Mouse (Mus musculus) limb, embryonic 12.5 days (tissue): ENCODE measurements around the gene Armc7. TPM values are rescaled to one million over a fixed set of nuclear protein-coding genes. Genes with fewer than 3 reads are reported as not detected.
"Not testable (repeated sequence)": the region's sequence is repeated elsewhere in the genome, so short reads cannot be mapped to it uniquely, and the experiment has no call there.

ENCODE experiments used
- ATAC-seq: fragments of 200-750 bp; cut with Nextera tagmentation; 2 replicates; pipeline ENCODE4 v1.8.0; 2017; ENCODE audit warnings: low read depth, moderate TSS enrichment; ENCODE audit not compliant: insufficient number of reproducible peaks, insufficient read depth, low FRiP score, low TSS enrichment
- H3K27ac ChIP-seq: fragments of 300-500 bp; sonication (generic); 2 replicates; pipeline ENCODE4 v1.5.1; 2016; ENCODE audit warnings: mild to moderate bottlenecking, moderate library complexity
- H3K27me3 ChIP-seq: fragments of 300-500 bp; sonication (generic); 2 replicates; pipeline ENCODE4 v1.6.1; 2016; ENCODE audit warnings: mild to moderate bottlenecking, moderate library complexity
- H3K36me3 ChIP-seq: fragments of 300-500 bp; sonication (generic); 2 replicates; pipeline ENCODE4 v1.6.1; 2016; ENCODE audit warnings: mild to moderate bottlenecking, moderate library complexity
- H3K4me1 ChIP-seq: fragments of 300-500 bp; sonication (generic); replicated peaks from 2 replicates; pipeline ENCODE4 v1.6.1; 2016
- H3K4me2 ChIP-seq: fragments of 300-500 bp; sonication (generic); 2 replicates; pipeline ENCODE4 v1.6.1; 2016; ENCODE audit warnings: mild to moderate bottlenecking, moderate library complexity
- H3K4me3 ChIP-seq: fragments of 300-500 bp; sonication (generic); replicated peaks from 2 replicates; pipeline ENCODE4 v1.5.1; 2016; ENCODE audit warnings: mild to moderate bottlenecking
- H3K9ac ChIP-seq: fragments of 300-500 bp; sonication (generic); replicated peaks from 2 replicates; pipeline ENCODE4 v1.6.1; 2016; ENCODE audit warnings: mild to moderate bottlenecking, moderate library complexity
- H3K9me3 ChIP-seq: fragments of 300-500 bp; sonication (generic); 2 replicates; pipeline ENCODE4 v1.6.1; 2016; ENCODE audit warnings: mild to moderate bottlenecking, moderate library complexity
- WGBS: fragments of 180-500 bp; shearing (Covaris S2); methylation state at CpG from one replicate; pipeline ENCODE4 v1.1.7; 2016; 5-methylcytosine and 5-hydroxymethylcytosine counted together
- microRNA-seq: library from miRNA; unstranded; fragments of <30 nt; microRNA quantifications from one replicate; pipeline ENCODE4, GENCODE M21; 2017
- polyA plus RNA-seq: library from polyadenylated mRNA; unstranded; fragments of >200 nt; fragmentation: Nextera tagmentation; extraction: Ambion mirVana; gene quantifications from 2 replicates; pipeline ENCODE4 v1.2.1, GENCODE M21; 2016

Armc7 gene
- polyA plus RNA-seq, 1 experiment from 2014 or later = 7.5 TPM

GRCm38 (mm10) chr11:115526446-115526845 lies 51.0 kb downstream of the Armc7 start:
- not testable (repeated sequence) for H3K9me3 ChIP-seq, H3K4me1 ChIP-seq, H3K4me3 ChIP-seq, H3K4me2 ChIP-seq, H3K27ac ChIP-seq, H3K27me3 ChIP-seq, ATAC-seq, H3K9ac ChIP-seq
- WGBS = 85% methylated on average over 3 of the region's 3 CpGs
- peaks cover 84% of the 10 kb centered on the region for H3K36me3 ChIP-seq

DNA sequence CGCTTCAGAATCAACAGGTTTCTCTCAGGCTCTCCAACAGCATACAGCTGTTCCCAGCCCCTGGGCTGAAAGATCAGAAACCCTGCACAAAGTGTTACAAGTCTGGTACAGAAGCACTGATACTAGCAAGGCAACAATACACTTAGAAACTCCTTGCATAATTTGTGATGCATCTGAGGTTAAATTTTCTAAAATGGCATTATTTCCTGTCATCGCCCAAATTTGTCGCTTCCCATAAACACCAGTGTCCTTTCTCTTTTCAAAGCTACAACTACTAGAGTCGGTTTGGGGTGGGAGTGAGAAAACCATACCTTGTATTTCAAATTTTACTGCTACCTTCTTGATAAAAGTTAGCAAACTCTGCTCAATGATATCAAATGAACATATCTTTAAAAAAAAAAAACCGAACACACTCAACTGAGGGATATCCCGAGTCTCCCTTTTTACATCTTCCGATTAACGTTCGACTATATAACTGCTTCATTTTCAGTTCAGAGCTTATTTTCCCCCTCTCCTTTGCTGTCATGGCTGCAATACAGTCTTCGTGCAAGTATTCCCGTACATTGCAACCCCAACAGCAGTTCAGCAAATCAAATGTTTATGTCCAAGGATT lies 59.4 kb downstream of the Armc7 start:
- Histone ChIP-seq H3K27ac (peak overlapping the region; percentile 100), H3K4me3 (peak overlapping the region; percentile 93), H3K4me1 (peaks cover 16% of the 10 kb centered on the region), H3K27me3 (no peaks in the 10 kb centered on the region), H3K9me3 (no peaks in the 10 kb centered on the region), H3K36me3 (peaks cover 40% of the 10 kb centered on the region), H3K9ac (peak overlapping the region; percentile 97), H3K4me2 (peak overlapping the region; percentile 76)
- WGBS = 5% methylated on average over 11 of the region's 11 CpGs
- no peak for ATAC-seq

DNA sequence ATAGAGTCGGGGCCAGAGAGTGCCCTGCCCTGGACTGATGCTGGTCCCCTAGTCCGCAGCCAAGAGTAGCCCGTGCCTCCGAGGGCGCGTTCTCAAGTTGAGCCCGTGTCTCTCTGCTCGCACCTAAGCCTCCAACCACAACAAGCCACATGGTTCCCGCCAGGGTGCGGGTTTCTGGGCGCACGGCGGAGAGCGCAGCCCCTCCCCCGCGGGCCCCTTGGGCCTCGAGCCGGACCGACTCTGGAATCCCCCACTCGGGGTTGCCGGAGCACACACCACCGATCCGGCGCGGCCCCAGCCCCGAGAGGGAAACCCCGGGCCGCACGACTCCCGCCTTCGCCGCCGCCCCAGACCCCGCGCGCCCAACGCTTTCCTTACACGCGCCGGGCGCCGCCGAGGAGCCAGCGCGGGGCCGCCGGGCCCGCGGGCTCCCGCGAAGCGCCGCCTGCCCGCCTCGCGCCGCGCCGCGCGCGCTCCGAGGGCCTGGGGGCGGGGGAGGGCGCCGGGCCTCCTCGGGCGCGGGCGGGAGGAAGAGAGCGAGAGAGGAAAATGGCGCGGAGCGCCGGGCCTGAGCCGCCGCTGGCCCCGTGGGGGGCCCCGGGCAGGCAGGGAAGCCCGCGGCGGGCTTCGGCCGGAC lies 60.1 kb downstream of the Armc7 start:
- Histone ChIP-seq H3K9me3 (no peaks in the 10 kb centered on the region), H3K4me2 (peak overlapping the region; percentile 76), H3K4me1 (peaks cover 16% of the 10 kb centered on the region), H3K27ac (peak overlapping the region; percentile 100), H3K36me3 (peaks cover 33% of the 10 kb centered on the region), H3K27me3 (no peaks in the 10 kb centered on the region), H3K4me3 (peak overlapping the region; percentile 93), H3K9ac (peak overlapping the region; percentile 97)
- WGBS = under 1% methylated on average over 83 of the region's 84 CpGs
- ATAC-seq = peak; percentile 39

DNA sequence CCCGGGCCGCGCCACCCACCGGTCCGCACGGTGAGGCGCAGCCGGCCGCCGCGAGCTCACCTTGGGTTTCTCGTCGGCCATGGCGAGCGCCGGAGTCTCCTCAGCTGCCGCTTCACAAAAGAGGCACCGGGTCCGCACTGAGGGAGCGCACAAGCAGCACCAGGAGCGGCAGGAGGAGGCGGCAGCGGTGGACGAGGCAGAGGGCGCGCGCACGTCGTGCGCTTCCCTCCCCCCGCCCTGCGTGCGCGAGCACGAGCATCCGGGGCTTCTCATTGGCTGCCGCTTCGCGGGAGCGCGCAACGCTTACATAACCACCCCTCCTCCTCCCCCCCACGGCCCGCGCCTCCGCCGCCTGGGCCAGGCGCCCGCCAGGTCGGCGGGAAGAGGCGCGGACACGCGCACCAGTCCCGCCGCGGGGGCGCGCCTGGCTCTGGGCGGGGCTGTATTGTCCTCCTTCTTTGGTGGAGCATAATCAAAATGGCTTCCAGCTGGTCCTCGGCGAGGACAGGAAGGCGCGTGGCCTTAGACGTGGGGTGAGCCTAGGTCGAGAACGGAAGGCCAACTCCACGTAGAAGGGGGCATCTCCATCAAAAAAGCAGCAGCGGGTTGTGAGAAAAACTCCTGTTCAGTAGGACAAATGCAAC lies 60.7 kb downstream of the Armc7 start, which contains the start of gene Sumo2:
Sumo2 (minus strand) TSS at position 239 of the 644 bp plus-strand sequence.
- peaks cover 16% of the 10 kb centered on the region for H3K4me1 ChIP-seq
- H3K27me3 ChIP-seq = no peaks in the 10 kb centered on the region
- peak within 1 kb of the TSS; percentile 76 for H3K4me2 ChIP-seq
- no peaks in the 10 kb centered on the region for H3K9me3 ChIP-seq
- H3K36me3 ChIP-seq = peaks cover 30% of the 10 kb centered on the region
- WGBS = 1% methylated on average over 62 of the region's 70 CpGs
- peak within 1 kb of the TSS; percentile 93 for H3K4me3 ChIP-seq
- peak; percentile 85 for ATAC-seq
- H3K9ac ChIP-seq = peak within 1 kb of the TSS; percentile 97
- H3K27ac ChIP-seq = peak within 1 kb of the TSS; percentile 100

DNA sequence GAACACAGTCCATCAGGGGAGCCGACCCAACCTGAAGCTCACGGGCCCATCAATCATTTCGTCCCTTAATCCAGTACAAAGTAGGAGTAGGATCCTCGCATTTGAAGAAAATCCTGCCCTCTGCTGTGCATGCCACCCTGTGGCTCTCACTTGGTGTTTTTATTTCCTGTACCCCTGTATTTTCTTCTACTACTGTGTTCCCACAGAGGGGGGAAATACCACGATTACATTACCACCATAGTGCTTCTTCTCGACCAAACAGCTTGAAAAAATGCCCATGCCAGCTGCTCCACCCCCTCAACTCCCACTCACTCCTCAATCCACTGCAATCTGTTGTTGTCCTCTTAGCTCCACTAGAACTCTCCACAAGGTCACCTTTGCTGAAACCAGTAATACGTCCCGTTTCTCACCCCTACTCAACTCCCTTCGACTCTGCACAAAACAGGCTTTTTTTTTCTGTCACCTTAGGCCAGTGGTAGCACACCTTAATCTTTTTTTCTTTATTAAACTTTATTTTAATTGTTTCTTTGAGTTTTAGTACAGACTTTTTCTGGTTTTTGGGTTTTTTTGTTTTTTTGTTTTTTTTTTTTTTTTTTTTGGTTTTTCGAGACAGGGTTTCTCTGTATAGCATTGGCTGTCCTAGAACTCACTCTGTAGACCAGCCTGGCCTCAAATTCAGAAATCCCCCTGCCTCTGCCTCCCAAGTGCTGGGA lies 61.5 kb downstream of the Armc7 start:
- Histone ChIP-seq H3K9ac (no peak overlapping the region), H3K36me3 (peaks cover 23% of the 10 kb centered on the region), H3K27me3 (no peaks in the 10 kb centered on the region), H3K4me2 (peak overlapping the region; percentile 76), H3K4me3 (peak overlapping the region; percentile 93; the same call in 1 of the 2 replicates), H3K27ac (peak overlapping the region; percentile 100), H3K4me1 (peaks cover 16% of the 10 kb centered on the region), H3K9me3 (no peaks in the 10 kb centered on the region)
- no peak for ATAC-seq
- WGBS = 85% methylated on average over 10 of the region's 10 CpGs

DNA sequence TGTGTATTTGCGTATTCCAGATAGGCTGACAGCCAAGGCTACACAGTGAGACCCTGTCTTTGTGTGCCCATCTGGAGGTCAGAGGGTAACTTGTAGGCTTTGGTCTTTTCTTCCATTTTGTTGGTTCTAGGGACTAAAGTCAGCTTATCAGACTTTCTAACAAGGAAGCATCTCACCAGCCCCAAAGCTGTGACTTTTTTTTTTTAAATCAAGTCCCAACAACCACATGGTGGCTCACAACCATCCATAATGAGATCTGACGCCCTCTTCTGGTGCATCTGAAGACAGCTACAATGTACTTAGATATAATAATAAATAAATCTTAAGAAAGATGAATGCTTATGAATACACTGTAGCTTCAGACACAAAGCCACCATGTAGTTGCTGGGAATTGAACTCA lies 62.6 kb downstream of the Armc7 start:
- WGBS = 68% methylated on average over 2 of the region's 2 CpGs
- no peak overlapping the region for H3K9ac ChIP-seq
- peaks cover 16% of the 10 kb centered on the region for H3K4me1 ChIP-seq
- no peak for ATAC-seq
- peaks cover 13% of the 10 kb centered on the region for H3K36me3 ChIP-seq
- H3K27ac ChIP-seq = no peak overlapping the region
- no peak overlapping the region for H3K4me2 ChIP-seq
- no peaks in the 10 kb centered on the region for H3K27me3 ChIP-seq
- no peak overlapping the region for H3K4me3 ChIP-seq
- no peaks in the 10 kb centered on the region for H3K9me3 ChIP-seq

Small RNA genes within 50 kb of the gene (microRNA-seq; reads per million reads assigned to microRNA genes)
- 0.70 reads per million for gene Mir3968

Other genes starting within 250 kb of the Armc7 start
- gene Grin2c, start 208.4 kb upstream of the Armc7 start, polyA plus RNA-seq = 0.09 and 0.21 TPM in 2 replicates
- gene Fdxr, start 198.6 kb upstream of the Armc7 start, polyA plus RNA-seq = 13.2 and 16.1 TPM in 2 replicates
- gene Fads6, start 178.0 kb upstream of the Armc7 start, polyA plus RNA-seq = 0.10 and 0.15 TPM in 2 replicates
- gene Otop2, start 168.5 kb upstream of the Armc7 start, polyA plus RNA-seq = 0.56 TPM in 1 of 2 replicates, not detected in the other
- gene Ush1g, start 153.6 kb upstream of the Armc7 start, polyA plus RNA-seq = not detected in 2 replicates
- gene Otop3, start 140.9 kb upstream of the Armc7 start, polyA plus RNA-seq = not detected in 2 replicates
- gene Hid1, start 107.9 kb upstream of the Armc7 start, polyA plus RNA-seq = 2.2 and 2.5 TPM in 2 replicates
- gene Cdr2l, start 93.8 kb upstream of the Armc7 start, polyA plus RNA-seq = 19.7 and 19.9 TPM in 2 replicates
- 175 and 182 TPM in 2 replicates for gene Mrpl58, start 71.9 kb upstream of the Armc7 start, polyA plus RNA-seq
- gene Atp5h, start 55.7 kb upstream of the Armc7 start, polyA plus RNA-seq = 960 and 975 TPM in 2 replicates
- gene Kctd2, start 55.5 kb upstream of the Armc7 start, polyA plus RNA-seq = 25.3 and 26.5 TPM in 2 replicates
- 0.10 TPM in 1 of 2 replicates, not detected in the other for gene Trim80, start 35.1 kb upstream of the Armc7 start, polyA plus RNA-seq
- gene Slc16a5, start 13.2 kb upstream of the Armc7 start, polyA plus RNA-seq = 0.15 TPM in 1 of 2 replicates, not detected in the other
- gene Nt5c, start 16.2 kb downstream of the Armc7 start, polyA plus RNA-seq = 66.2 and 78.2 TPM in 2 replicates
- gene Jpt1, start 38.7 kb downstream of the Armc7 start, polyA plus RNA-seq = 512 and 557 TPM in 2 replicates
- 1,335 and 1,406 TPM in 2 replicates for gene Sumo2, start 60.6 kb downstream of the Armc7 start, polyA plus RNA-seq
- gene Nup85, start 88.8 kb downstream of the Armc7 start, polyA plus RNA-seq = 211 and 212 TPM in 2 replicates
- gene Mrps7, start 128.3 kb downstream of the Armc7 start, polyA plus RNA-seq = 96.0 and 106 TPM in 2 replicates
- 20.3 and 21.7 TPM in 2 replicates for gene Gga3, start 128.4 kb downstream of the Armc7 start, polyA plus RNA-seq
- 18.2 and 18.6 TPM in 2 replicates for gene Mif4gd, start 137.3 kb downstream of the Armc7 start, polyA plus RNA-seq
- gene Slc25a19, start 152.6 kb downstream of the Armc7 start, polyA plus RNA-seq = 24.1 and 34.0 TPM in 2 replicates
- 109 and 114 TPM in 2 replicates for gene Grb2, start 232.9 kb downstream of the Armc7 start, polyA plus RNA-seq